Mouse (Mus musculus): Measurements from ENCODE around the gene Chm.

- TF ChIP-seq CHD2 (IDR thresholded peaks at IDR 0.05; ENCODE audit: low read depth, low read length): no peak
- TF ChIP-seq ZNF384 (IDR thresholded peaks at IDR 0.05; ENCODE audit: low read depth, low read length): no peak
- TF ChIP-seq ZC3H11A (IDR thresholded peaks at IDR 0.05; ENCODE audit: borderline replicate concordance, low read depth, low read length): no peak
- no peak for TF ChIP-seq HCFC1 (IDR thresholded peaks at IDR 0.05; ENCODE audit: borderline replicate concordance, insufficient read depth, low read length)
- no peak for TF ChIP-seq MAFK (IDR thresholded peaks at IDR 0.05; ENCODE audit: insufficient read depth, low read depth, low read length)
Observed at GRCm38 (mm10) chrX:113160268-113160860, 25.0 kb downstream of the Chm start.
